Mouse (Mus musculus) liver, embryonic 11.5 days (tissue): ENCODE data around the gene Tmem38a. TPM values are rescaled to one million over a fixed set of nuclear protein-coding genes. Genes with fewer than 3 reads are reported as not detected.

Source experiments
- ATAC-seq: fragments of 200-750 bp; cut with Nextera tagmentation; replicated peaks from 2 replicates; pipeline ENCODE4 v1.8.0; 2017; ENCODE audit warnings: moderate number of reproducible peaks, mild to moderate bottlenecking, moderate TSS enrichment, moderate library complexity; ENCODE audit not compliant: low FRiP score
- DNase-seq: peaks from one replicate; pipeline ENCODE4 v3.0.0-alpha.2; 2017; ENCODE audit warnings: low spot score
- H3K27ac ChIP-seq: fragments of 300-500 bp; sonication (generic); 2 replicates; pipeline ENCODE4 v1.5.1; 2014; ENCODE audit warnings: mild to moderate bottlenecking, low read depth, low read length, control low read depth
- H3K27me3 ChIP-seq: fragments of 300-500 bp; sonication (generic); replicated peaks from 2 replicates; pipeline ENCODE4 v1.6.1; 2014; ENCODE audit warnings: low read length, mixed read lengths; ENCODE audit not compliant: control insufficient read depth, insufficient read depth
- H3K36me3 ChIP-seq: fragments of 300-500 bp; sonication (generic); 2 replicates; pipeline ENCODE4 v1.6.1; 2014; ENCODE audit warnings: mild to moderate bottlenecking, low read length, moderate library complexity, mixed read lengths; ENCODE audit not compliant: control insufficient read depth, insufficient read depth
- H3K4me1 ChIP-seq: fragments of 300-500 bp; sonication (generic); replicated peaks from 2 replicates; pipeline ENCODE4 v1.6.1; 2014; ENCODE audit warnings: low read length, mixed read lengths; ENCODE audit not compliant: control insufficient read depth, insufficient read depth
- H3K4me2 ChIP-seq: fragments of 300-500 bp; sonication (generic); 2 replicates; pipeline ENCODE4 v1.6.1; 2014; ENCODE audit warnings: mild to moderate bottlenecking, control low read depth, moderate library complexity
- H3K4me3 ChIP-seq: fragments of 300-500 bp; sonication (generic); 2 replicates; pipeline ENCODE4 v1.5.1; 2014; ENCODE audit warnings: low read depth, low read length, control low read depth
- H3K9ac ChIP-seq: fragments of 300-500 bp; sonication (generic); 2 replicates; pipeline ENCODE4 v1.6.1; 2014; ENCODE audit warnings: low read depth, low read length, control low read depth
- H3K9me3 ChIP-seq: fragments of 300-500 bp; sonication (generic); 2 replicates; pipeline ENCODE4 v1.6.1; 2016; ENCODE audit warnings: low read length, inconsistent platforms, mixed read lengths; ENCODE audit not compliant: control insufficient read depth
- WGBS: fragments of 180-500 bp; shearing (Covaris S2); extraction: QIAGEN DNeasy Blood & Tissue Kit; methylation state at CpG from one replicate; pipeline ENCODE4 v1.1.7; 2014; 5-methylcytosine and 5-hydroxymethylcytosine counted together
- polyA plus RNA-seq: library from polyadenylated mRNA; unstranded; fragments of >200 nt; fragmentation: Nextera tagmentation; extraction: Ambion mirVana; gene quantifications from 2 replicates; pipeline ENCODE4 v1.2.1, GENCODE M21; 2014

Tmem38a gene
- polyA plus RNA-seq, 1 experiment from 2014 or later = 4.6 TPM

DNA sequence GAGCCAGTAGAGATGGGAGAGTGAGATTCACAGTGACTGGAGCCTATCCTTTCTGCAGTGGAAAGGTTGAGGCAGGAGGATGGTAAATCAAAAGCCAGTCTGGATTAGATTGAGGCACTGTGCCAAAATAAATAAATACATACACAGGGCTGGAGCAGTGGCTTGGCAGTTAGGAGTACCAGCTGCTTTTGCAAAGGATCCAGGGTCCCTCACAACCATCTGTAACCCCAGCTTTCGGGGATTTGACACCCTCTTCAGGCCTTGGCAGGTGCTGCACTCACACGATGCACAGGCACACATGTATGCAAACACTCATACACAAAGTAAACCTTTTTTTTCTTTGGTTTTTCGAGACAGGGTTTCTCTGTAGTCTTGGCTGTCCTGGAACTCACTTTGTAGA is 5.4 kb downstream of the Tmem38a start:
- Histone ChIP-seq H3K4me2 (no peak overlapping the region), H3K9ac (no peak overlapping the region), H3K36me3 (no peaks in the 10 kb centered on the region), H3K27me3 (no peaks in the 10 kb centered on the region), H3K9me3 (no peaks in the 10 kb centered on the region), H3K27ac (no peak overlapping the region), H3K4me1 (peaks cover 7% of the 10 kb centered on the region), H3K4me3 (no peak overlapping the region)
- ATAC-seq (no peak), DNase-seq (no peak)
- WGBS = 68% methylated on average over 3 of the region's 3 CpGs

DNA sequence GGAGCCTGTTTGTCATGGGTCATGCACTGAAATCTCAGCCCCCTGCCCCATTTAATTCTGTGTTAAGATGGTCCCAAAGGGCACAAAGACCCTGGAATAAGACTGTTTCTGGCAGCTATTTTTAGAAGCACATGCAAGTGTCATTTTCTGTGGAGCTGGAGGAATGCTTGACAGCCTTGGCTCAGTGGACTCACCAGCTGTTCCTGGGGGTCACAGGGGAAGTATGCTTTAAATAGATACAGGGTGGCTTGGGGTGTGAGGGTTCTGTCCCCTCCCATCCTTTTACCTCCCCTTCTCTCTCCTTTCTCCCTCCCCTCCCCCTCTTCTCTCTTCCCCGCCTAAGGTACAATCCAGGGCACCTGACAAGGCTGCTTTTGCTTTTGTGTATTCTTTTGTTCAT is 6.1 kb downstream of the Tmem38a start:
- 79% methylated on average over 1 of the region's 1 CpGs for WGBS
- H3K4me2 ChIP-seq = no peak overlapping the region
- peaks cover under 1% of the 10 kb centered on the region for H3K4me1 ChIP-seq
- no peak overlapping the region for H3K9ac ChIP-seq
- no peaks in the 10 kb centered on the region for H3K9me3 ChIP-seq
- no peak for ATAC-seq
- DNase-seq = no peak
- H3K27me3 ChIP-seq = no peaks in the 10 kb centered on the region
- no peak overlapping the region for H3K27ac ChIP-seq
- H3K4me3 ChIP-seq = no peak overlapping the region
- no peaks in the 10 kb centered on the region for H3K36me3 ChIP-seq

DNA sequence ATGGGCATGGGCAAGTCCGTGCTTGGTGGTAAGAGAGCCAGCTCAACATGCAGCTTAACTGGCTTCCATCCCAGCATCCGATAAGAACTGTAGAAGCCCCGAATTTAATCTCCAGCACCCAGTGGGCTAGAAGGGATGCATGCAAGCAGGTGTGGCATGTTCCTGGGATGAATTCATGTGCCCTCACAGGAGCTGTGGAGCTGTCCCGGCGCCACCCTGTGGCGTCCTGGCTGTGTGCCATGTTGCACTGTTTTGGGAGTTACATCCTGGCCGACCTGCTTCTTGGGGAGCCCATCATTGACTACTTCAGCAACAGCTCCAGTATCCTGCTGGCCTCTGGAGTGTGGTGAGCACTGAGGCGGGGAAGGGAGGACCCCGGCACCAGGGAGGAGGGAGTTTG is 7.5 kb downstream of the Tmem38a start:
- Histone ChIP-seq H3K27ac (no peak overlapping the region), H3K4me1 (no peaks in the 10 kb centered on the region), H3K4me2 (no peak overlapping the region), H3K36me3 (no peaks in the 10 kb centered on the region), H3K9me3 (no peaks in the 10 kb centered on the region), H3K4me3 (no peak overlapping the region), H3K27me3 (no peaks in the 10 kb centered on the region), H3K9ac (no peak overlapping the region)
- ATAC-seq (no peak), DNase-seq (no peak)
- 68% methylated on average over 9 of the region's 9 CpGs for WGBS

DNA sequence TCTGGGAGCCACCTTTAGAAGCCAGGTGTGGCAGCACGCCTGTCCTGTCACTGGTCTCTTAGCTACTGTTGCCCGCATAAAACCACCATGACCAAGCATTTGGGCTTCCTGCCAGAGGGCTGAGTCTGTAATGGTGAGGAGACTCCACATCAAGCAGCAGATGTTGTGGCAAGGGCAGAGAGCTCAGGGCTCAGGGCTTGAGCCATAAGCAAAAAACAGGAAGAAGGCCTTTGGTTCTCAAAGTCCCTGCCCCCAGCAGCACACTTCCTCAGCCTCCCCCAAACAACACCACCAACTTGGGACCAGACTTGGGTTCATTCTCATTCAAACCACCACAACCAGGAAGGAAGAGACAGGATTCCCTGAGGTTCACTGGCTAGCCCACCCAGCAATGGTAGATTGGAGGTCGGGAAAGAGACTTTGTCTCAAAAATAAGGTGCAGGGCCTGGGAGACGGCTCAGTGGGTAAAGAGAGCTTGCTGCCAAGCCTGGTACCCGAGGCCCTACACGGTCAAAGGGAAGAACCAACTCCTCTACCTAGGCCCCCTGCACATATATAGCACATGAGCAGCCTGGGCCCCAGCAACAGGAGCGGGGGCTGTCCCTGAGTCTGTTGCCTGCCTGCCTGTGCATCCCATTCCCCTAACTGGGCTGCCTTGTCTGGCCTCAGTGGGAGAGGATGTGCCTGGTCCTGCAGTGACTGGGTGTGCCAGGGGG is 11.4 kb downstream of the Tmem38a start:
- ATAC-seq = no peak
- no peaks in the 10 kb centered on the region for H3K4me1 ChIP-seq
- no peak overlapping the region for H3K4me2 ChIP-seq
- H3K27me3 ChIP-seq = no peaks in the 10 kb centered on the region
- H3K27ac ChIP-seq = peak overlapping the region; percentile 19; the same call in 1 of the 2 replicates
- no peaks in the 10 kb centered on the region for H3K36me3 ChIP-seq
- no peak overlapping the region for H3K4me3 ChIP-seq
- H3K9me3 ChIP-seq = no peaks in the 10 kb centered on the region
- no peak for DNase-seq
- no peak overlapping the region for H3K9ac ChIP-seq
- WGBS = 53% methylated on average over 7 of the region's 7 CpGs

DNA sequence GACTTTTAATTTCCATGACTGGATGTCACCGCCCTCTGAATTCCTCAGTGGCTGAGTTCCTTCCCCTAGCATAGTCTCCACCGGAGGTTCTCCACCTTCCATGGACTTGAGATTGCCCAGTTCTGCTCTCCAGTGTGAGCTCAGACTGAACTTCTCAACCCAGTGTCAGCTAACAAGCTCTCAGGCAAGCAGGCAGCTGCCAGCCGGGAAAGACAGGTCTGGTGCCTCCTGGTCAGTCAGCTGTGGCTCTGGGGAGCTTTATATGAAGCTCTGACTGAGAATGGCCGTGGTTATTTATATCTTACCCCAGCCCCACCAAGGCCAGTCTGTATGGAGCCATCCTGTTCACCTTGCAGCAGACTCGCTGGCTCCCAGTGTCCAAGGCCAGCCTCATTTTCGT is 12.5 kb downstream of the Tmem38a start:
- Histone ChIP-seq H3K4me2 (no peak overlapping the region), H3K36me3 (no peaks in the 10 kb centered on the region), H3K27me3 (no peaks in the 10 kb centered on the region), H3K4me3 (no peak overlapping the region), H3K9ac (no peak overlapping the region), H3K27ac (no peak overlapping the region), H3K9me3 (no peaks in the 10 kb centered on the region), H3K4me1 (no peaks in the 10 kb centered on the region)
- ATAC-seq (no peak), DNase-seq (no peak)
- WGBS = 67% methylated on average over 6 of the region's 6 CpGs

DNA sequence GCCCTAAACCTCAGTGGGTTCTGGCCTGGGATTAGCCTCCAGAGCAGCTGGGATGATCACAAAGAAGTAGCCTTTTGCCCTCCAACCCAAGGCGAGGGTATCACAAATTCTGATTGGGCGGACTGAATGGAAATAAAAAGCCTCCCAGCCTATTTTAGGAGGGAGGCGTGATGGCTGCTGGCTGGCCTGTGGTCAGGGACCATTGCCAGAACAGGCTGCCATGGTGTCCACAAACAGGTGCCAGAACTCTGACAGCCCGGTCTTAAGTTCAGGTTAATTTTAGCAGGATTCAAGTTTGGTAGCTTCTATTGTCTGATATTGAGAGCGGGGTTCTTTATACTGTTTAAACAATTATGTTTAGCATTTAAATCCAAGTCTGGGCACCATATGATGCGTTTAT is 16.0 kb downstream of the Tmem38a start:
- Histone ChIP-seq H3K27me3 (no peaks in the 10 kb centered on the region), H3K4me1 (no peaks in the 10 kb centered on the region), H3K36me3 (no peaks in the 10 kb centered on the region), H3K4me3 (no peak overlapping the region), H3K4me2 (no peak overlapping the region), H3K27ac (no peak overlapping the region), H3K9me3 (no peaks in the 10 kb centered on the region), H3K9ac (no peak overlapping the region)
- 69% methylated on average over 6 of the region's 6 CpGs for WGBS
- no peak for DNase-seq
- no peak for ATAC-seq

DNA sequence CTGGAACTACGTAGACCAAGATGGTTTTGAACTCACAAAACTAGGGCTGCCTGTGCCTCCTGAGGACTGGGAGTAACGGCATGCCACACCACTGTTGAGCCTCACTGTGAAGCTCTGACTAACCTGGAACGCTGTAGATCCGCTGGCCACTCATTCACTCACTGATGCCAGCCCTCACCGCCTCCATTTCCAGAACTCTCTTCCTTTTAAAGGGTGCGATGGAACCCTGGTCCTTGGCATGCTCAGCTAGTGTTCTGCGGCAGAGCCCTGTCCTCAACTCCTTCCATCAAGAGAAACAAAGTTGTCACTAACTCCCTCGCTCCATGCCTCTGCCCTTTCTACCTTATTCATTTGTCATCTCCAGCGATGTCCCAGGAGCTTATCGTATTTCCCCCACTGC is 17.0 kb downstream of the Tmem38a start:
- Histone ChIP-seq H3K9ac (no peak overlapping the region), H3K9me3 (no peaks in the 10 kb centered on the region), H3K36me3 (no peaks in the 10 kb centered on the region), H3K4me3 (no peak overlapping the region), H3K27me3 (no peaks in the 10 kb centered on the region), H3K4me2 (no peak overlapping the region), H3K4me1 (no peaks in the 10 kb centered on the region), H3K27ac (no peak overlapping the region)
- no peak for DNase-seq
- 88% methylated on average over 10 of the region's 10 CpGs for WGBS
- no peak for ATAC-seq

DNA sequence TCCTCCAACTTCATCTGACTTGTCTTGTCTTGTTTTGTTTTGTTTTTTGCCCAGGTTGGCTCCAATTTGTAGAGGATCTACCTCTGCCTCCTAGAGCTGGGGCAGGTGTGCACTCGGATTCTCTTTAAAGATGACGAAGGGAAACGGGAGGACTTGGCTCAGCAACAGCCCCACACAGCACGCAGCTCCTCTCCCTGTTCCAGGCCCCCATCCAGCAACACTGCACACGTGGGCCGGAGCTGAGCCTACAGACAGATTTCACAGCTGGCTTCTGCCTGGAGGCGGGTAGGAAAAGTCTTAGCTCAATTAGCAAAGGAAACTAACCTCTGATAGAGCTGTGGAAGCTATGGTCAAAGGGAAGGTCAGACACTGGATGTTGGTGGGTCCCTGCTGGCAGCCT is 17.4 kb downstream of the Tmem38a start:
- H3K4me3 ChIP-seq = no peak overlapping the region
- H3K36me3 ChIP-seq = no peaks in the 10 kb centered on the region
- no peak overlapping the region for H3K4me2 ChIP-seq
- H3K27ac ChIP-seq = no peak overlapping the region
- no peaks in the 10 kb centered on the region for H3K27me3 ChIP-seq
- no peak for ATAC-seq
- no peak for DNase-seq
- H3K4me1 ChIP-seq = no peaks in the 10 kb centered on the region
- H3K9me3 ChIP-seq = no peaks in the 10 kb centered on the region
- H3K9ac ChIP-seq = no peak overlapping the region
- 80% methylated on average over 7 of the region's 7 CpGs for WGBS

DNA sequence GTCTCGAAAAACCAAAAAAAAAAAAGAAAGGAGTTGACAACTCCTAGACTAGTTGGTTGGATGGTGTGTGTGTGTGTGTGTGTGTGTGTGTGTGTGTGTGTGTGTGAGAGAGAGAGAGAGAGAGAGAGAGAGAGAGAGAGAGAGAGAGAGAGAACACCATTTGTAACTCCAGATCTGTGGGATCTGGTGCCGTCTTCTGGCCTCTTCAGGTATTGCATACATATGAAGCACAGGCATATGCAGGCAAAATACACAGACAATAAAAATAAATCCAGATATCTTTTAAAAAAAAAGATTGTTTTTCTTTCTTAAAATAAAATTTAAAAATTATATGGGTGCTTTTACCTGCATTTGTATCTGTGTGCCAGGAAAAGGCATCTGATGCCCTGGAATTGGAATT is 18.3 kb downstream of the Tmem38a start:
- no peak for DNase-seq
- H3K4me2 ChIP-seq = no peak overlapping the region
- H3K27ac ChIP-seq = no peak overlapping the region
- H3K27me3 ChIP-seq = no peaks in the 10 kb centered on the region
- H3K4me1 ChIP-seq = no peaks in the 10 kb centered on the region
- H3K36me3 ChIP-seq = no peaks in the 10 kb centered on the region
- no peak for ATAC-seq
- H3K9me3 ChIP-seq = no peaks in the 10 kb centered on the region
- H3K4me3 ChIP-seq = no peak overlapping the region
- H3K9ac ChIP-seq = no peak overlapping the region
- 47% methylated on average over 2 of the region's 2 CpGs for WGBS
